Mouse (Mus musculus): Measurements from ENCODE around the gene Stx7. TPM values are rescaled to one million over a fixed set of nuclear protein-coding genes. Genes with fewer than 3 reads are reported as not detected.
"Not testable (repeated sequence)": the region's sequence is repeated elsewhere in the genome, so short reads cannot be mapped to it uniquely, and the experiment has no call there.

Gene Stx7
- polyA plus RNA-seq (2011; ENCODE audit: insufficient read depth, insufficient read length, low replicate concordance, missing spikeins) = 15.6 and 33.0 TPM in 2 replicates

DNA sequence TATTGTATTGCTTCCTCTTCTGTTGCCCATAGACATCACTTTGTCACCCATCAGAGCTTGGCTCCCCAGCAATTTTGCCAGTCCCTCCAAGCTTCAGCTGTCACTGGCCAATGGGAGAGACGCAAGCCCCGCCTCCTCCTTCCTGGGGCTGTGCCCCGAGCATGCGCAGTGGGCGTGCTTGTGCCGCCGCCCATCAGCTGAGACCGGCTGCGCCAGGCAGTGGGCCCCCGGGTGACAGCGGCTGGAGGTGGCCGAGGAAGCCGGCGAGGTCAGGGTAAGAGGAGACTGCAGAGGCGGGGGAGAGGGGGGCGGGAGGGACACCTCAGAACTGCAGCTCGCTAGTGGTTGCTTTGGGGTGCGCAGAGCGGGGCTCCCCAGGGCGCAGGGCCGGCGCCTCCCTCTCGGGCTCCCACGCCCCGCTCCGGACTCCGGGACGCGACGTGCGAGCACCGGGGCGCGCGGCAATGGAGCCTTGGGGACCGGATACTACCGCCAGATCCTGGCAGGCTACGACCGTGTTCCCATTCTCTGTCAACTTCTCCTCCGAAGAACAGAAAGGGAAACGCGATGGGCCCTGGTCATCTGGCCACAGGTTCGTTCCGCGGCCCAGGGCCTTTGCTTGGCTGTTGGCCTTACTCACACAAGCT is at the start of gene Stx7:
TSS of gene Stx7 (plus strand) at position 168 of the 647 bp plus-strand sequence.
- under 1% methylated on average over 45 of the region's 45 CpGs for WGBS
- H3K27ac ChIP-seq (ENCODE audit: control insufficient read depth, insufficient read depth, low read depth, low read length, poor library complexity) = peak within 1 kb of the TSS; percentile 90
- peaks cover 2% of the 10 kb centered on the region; the same call in 1 of the 2 replicates for H3K4me1 ChIP-seq (ENCODE audit: control insufficient read depth, insufficient read depth, low read length)
- TF ChIP-seq CTCF (IDR thresholded peaks at IDR 0.05; ENCODE audit: control insufficient read depth, insufficient read depth, low read length) (no peak), POLR2A (IDR thresholded peaks at IDR 0.05; ENCODE audit: borderline replicate concordance, control insufficient read depth, low read depth, low read length) (peak; percentile 87; the same call in 1 of the 2 replicates)
- peak within 1 kb of the TSS; percentile 100 for H3K4me3 ChIP-seq (replicated peaks; ENCODE audit: control insufficient read depth, low read depth, low read length)

DNA sequence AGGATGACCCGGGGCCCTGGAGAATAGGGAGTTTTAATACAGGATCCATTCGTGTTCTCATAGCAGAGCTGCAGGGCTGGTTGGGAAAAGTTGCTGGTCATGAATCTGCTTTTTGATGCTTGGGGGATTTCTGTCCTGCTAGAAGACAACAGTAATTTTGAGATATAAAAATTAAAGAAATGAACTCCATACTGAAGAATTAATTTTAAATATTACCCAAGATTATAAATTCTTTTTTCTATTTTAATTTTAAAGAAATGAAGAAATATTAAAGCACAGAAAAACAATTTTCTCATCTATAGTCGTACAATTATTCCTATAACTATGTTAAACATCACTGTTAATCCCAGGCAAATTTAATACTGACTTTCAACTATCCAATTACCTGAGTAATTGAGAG is 47.3 kb upstream of the Stx7 start, which contains the start of gene Taar8c:
TSS of gene Taar8c (minus strand) at position 101 of the 400 bp plus-strand sequence.
- not testable (repeated sequence) for H3K4me3 ChIP-seq (replicated peaks; ENCODE audit: control insufficient read depth, low read depth, low read length); H3K27ac ChIP-seq (ENCODE audit: control insufficient read depth, insufficient read depth, low read depth, low read length, poor library complexity); H3K4me1 ChIP-seq (ENCODE audit: control insufficient read depth, insufficient read depth, low read length)
- 74% methylated on average over 1 of the region's 3 CpGs for WGBS

DNA sequence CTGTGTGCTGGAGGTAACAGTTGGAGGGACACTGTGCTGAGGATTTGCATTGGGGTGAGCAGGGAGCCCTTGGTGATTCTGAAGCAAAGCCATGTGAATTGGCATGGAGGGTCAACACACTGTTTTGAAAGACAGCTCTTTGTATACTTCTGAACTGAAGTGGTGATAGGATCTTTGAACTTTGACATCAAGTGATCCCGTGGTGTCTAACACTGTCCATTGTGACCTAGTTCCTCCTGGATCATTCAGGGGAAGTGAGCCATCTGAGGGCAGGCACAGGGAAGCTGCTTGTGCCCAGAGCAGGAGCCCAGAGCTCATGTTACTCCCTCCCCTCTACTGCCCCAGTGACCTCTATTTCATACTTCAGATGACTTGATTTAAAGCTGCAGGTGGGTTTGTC is 45.8 kb upstream of the Stx7 start:
- not testable (repeated sequence) for H3K27ac ChIP-seq (ENCODE audit: control insufficient read depth, insufficient read depth, low read depth, low read length, poor library complexity); H3K4me3 ChIP-seq (replicated peaks; ENCODE audit: control insufficient read depth, low read depth, low read length); H3K4me1 ChIP-seq (ENCODE audit: control insufficient read depth, insufficient read depth, low read length)
- 39% methylated on average over 1 of the region's 1 CpGs for WGBS

DNA sequence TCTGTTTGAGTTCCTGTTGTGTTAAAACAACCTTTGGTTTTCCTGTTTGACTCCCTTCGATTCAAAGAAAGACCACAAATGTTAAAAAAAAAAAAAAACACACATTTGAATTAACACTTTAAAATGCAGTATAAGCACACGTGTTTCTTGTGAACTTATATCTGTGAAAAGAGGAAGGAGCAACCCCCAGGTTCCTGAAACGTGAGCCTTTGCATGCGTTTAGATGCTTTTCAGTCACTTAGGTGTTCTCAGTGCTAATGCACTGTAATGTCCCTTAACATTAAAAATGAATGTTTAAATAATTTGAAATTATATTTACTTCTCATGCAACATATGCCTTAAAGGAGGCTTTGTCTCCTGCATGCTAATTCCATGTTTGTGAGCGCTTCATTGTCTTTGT is 41.4 kb upstream of the Stx7 start:
- TF ChIP-seq CTCF (IDR thresholded peaks at IDR 0.05; ENCODE audit: control insufficient read depth, insufficient read depth, low read length) = no peak
- TF ChIP-seq POLR2A (IDR thresholded peaks at IDR 0.05; ENCODE audit: borderline replicate concordance, control insufficient read depth, low read depth, low read length) = no peak
- no peak overlapping the region for H3K4me3 ChIP-seq (replicated peaks; ENCODE audit: control insufficient read depth, low read depth, low read length)
- 19% methylated on average over 5 of the region's 5 CpGs for WGBS
- no peak overlapping the region for H3K27ac ChIP-seq (ENCODE audit: control insufficient read depth, insufficient read depth, low read depth, low read length, poor library complexity)
- H3K4me1 ChIP-seq (ENCODE audit: control insufficient read depth, insufficient read depth, low read length) = no peaks in the 10 kb centered on the region

DNA sequence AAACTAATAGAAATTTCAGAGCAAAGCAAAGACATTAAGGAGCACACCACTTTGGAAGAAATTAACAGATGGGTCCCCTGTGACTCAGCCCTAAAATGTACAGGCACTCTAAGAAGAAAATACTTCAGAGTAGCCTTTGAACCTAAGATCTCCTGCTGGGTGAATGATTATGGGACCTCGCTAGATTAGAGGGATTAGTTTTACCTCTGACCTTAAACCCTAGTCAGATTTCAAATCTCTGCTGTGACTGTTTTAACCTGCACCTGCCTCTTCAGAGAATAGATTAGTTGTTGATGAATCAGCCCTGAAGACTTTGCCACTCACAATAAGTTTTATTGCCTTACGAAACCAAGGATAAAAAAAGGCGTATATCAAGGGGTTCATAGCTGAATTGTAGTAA is 40.9 kb upstream of the Stx7 start:
- WGBS = 79% methylated on average over 3 of the region's 3 CpGs
- no peak for TF ChIP-seq POLR2A (IDR thresholded peaks at IDR 0.05; ENCODE audit: borderline replicate concordance, control insufficient read depth, low read depth, low read length)
- no peak for TF ChIP-seq CTCF (IDR thresholded peaks at IDR 0.05; ENCODE audit: control insufficient read depth, insufficient read depth, low read length)
- no peaks in the 10 kb centered on the region for H3K4me1 ChIP-seq (ENCODE audit: control insufficient read depth, insufficient read depth, low read length)
- H3K27ac ChIP-seq (ENCODE audit: control insufficient read depth, insufficient read depth, low read depth, low read length, poor library complexity) = no peak overlapping the region
- no peak overlapping the region for H3K4me3 ChIP-seq (replicated peaks; ENCODE audit: control insufficient read depth, low read depth, low read length)

DNA sequence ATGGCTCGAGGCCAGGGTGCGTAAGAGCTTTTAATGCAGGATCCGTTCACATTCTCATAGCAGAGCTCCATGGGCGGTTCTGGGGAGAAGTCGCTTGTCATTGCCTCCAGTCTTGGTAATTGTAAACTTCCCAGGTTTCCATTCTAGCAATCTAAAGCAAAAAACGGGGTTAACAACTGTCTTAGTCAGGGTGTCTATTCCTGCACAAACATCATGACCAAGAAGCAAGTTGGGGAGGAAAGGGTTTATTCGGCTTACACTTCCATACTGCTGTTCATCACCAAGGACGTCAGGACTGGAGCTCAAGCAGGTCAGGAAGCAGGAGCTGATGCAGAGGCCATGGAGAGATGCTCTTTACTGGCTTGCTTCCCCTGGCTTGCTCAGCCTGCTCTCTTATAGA is 39.7 kb upstream of the Stx7 start, which contains the start of gene Taar9:
TSS of gene Taar9 (minus strand) at position 101 of the 400 bp plus-strand sequence.
- 85% methylated on average over 8 of the region's 8 CpGs for WGBS
- H3K4me3 ChIP-seq (replicated peaks; ENCODE audit: control insufficient read depth, low read depth, low read length); H3K4me1 ChIP-seq (ENCODE audit: control insufficient read depth, insufficient read depth, low read length); H3K27ac ChIP-seq (ENCODE audit: control insufficient read depth, insufficient read depth, low read depth, low read length, poor library complexity): not testable (repeated sequence)

DNA sequence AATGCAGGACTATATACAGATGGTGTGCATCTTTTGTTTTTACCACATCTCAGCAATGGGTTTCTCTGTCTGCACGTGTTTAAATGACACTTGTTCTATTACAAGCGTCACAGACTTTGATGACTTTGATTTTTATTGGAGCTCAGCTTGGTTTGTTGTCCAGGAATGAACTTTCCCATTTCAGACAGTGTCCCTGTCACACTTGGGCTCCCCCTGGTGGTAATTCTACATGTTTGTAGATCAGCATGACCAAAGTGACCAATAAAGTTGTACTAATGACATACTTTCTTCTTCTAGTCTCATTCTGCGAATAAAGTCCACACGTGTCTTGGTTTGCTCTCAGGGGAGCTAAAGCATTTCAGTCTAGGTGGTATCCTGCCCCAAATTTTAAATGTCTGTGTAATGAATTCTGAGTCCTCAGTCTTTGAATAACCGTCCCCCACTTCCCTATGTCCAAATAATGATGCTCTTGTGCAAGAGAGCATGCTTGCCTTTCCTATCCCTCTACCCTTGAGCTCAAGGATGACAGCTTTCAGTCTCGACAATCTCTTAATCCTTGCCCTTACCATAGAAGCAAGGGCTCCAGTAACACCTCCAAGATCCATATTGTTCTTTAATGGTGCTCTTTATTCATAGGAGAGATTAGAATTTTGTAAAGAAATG is 37.9 kb upstream of the Stx7 start:
- no peak for TF ChIP-seq CTCF (IDR thresholded peaks at IDR 0.05; ENCODE audit: control insufficient read depth, insufficient read depth, low read length)
- no peak for TF ChIP-seq POLR2A (IDR thresholded peaks at IDR 0.05; ENCODE audit: borderline replicate concordance, control insufficient read depth, low read depth, low read length)
- WGBS = 28% methylated on average over 6 of the region's 6 CpGs
- no peak overlapping the region for H3K27ac ChIP-seq (ENCODE audit: control insufficient read depth, insufficient read depth, low read depth, low read length, poor library complexity)
- no peak overlapping the region for H3K4me3 ChIP-seq (replicated peaks; ENCODE audit: control insufficient read depth, low read depth, low read length)
- H3K4me1 ChIP-seq (ENCODE audit: control insufficient read depth, insufficient read depth, low read length) = no peaks in the 10 kb centered on the region

DNA sequence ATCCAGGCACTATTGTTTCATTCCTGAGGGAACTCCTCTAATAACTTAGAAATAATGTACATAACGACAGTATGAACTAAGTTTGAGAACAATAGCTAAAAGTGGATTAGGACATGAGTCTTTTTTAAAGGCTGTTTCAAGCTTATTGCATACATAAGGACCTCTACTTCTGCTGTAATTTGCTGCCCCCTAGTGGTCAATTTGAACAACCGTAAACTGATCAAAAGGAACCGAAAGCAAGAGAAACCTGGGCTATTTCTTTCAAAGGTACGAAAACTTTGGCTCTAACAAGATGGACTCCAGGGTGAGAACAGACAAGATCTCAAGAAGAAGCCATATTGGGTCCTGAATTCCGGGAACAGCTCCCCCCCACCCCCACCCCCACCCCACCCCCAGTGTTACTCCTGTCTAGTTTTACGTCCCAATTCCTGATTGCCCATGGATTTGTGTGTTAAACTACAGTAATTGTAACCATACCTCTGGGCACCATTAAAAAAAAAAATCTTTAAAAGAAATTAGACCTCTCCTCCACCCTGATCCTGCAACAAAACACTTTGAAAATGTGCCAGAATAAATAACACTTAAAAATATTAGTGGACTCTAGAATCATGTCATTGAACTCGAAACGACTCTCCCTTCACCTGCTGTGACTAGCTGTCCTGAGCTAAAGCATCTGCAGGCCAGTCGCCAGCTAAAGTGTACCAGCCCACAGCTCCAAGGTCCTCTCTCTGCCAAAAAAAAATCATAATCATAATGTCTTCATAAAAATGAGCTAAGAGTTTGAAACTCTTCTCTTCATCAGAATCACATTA is 17.4 kb upstream of the Stx7 start:
- Histone ChIP-seq H3K4me1 (ENCODE audit: control insufficient read depth, insufficient read depth, low read length) (no peaks in the 10 kb centered on the region; the same call in 1 of the 2 replicates), H3K27ac (ENCODE audit: control insufficient read depth, insufficient read depth, low read depth, low read length, poor library complexity) (no peak overlapping the region), H3K4me3 (replicated peaks; ENCODE audit: control insufficient read depth, low read depth, low read length) (no peak overlapping the region)
- WGBS = 32% methylated on average over 9 of the region's 9 CpGs
- no peak for TF ChIP-seq POLR2A (IDR thresholded peaks at IDR 0.05; ENCODE audit: borderline replicate concordance, control insufficient read depth, low read depth, low read length)
- TF ChIP-seq CTCF (IDR thresholded peaks at IDR 0.05; ENCODE audit: control insufficient read depth, insufficient read depth, low read length) = peak; percentile 31; the same call in 1 of the 2 replicates

Measured in bone marrow, adult 2 months (tissue).